Mouse (Mus musculus) embryo, embryonic 11.5 days (tissue): ENCODE measurements around the gene Gins3.
"Not testable (repeated sequence)": the region's sequence is repeated elsewhere in the genome, so short reads cannot be mapped to it uniquely, and the experiment has no call there.

Experiments used
- DNase-seq: peaks from one replicate; pipeline ENCODE4 v3.0.0-alpha.2; 2012; ENCODE audit warnings: low read depth, low spot score

The Gins3 gene

GRCm38 (mm10) chr8:95633262-95634062, at the start of gene Gins3:
Gene Gins3 (plus strand): TSS chr8:95633453.
- DNase-seq, result peak; percentile 85

- no peak for DNase-seq
Measured at GRCm38 (mm10) chr8:95587339-95587738, 45.9 kb upstream of the Gins3 start.

GRCm38 (mm10) chr8:95589282-95589681, 44.0 kb upstream of the Gins3 start:
- no peak for DNase-seq

GRCm38 (mm10) chr8:95590539-95590938, 42.7 kb upstream of the Gins3 start:
- DNase-seq, result no peak

- DNase-seq, result no peak
Measured at GRCm38 (mm10) chr8:95592131-95592780, 41.0 kb upstream of the Gins3 start.

GRCm38 (mm10) chr8:95593439-95594393, 39.5 kb upstream of the Gins3 start:
- DNase-seq, result no peak

- no peak for DNase-seq
Measured at GRCm38 (mm10) chr8:95595131-95595530, 38.1 kb upstream of the Gins3 start.

- DNase-seq, result no peak
Measured at GRCm38 (mm10) chr8:95596841-95597241, 36.4 kb upstream of the Gins3 start.

GRCm38 (mm10) chr8:95599861-95600260, 33.4 kb upstream of the Gins3 start:
- peak; percentile 59 for DNase-seq

GRCm38 (mm10) chr8:95601306-95601705, 31.9 kb upstream of the Gins3 start:
- no peak for DNase-seq

GRCm38 (mm10) chr8:95602168-95602567, 31.1 kb upstream of the Gins3 start:
- no peak for DNase-seq

- not testable (repeated sequence) for DNase-seq
Measured at GRCm38 (mm10) chr8:95606509-95606908, 26.7 kb upstream of the Gins3 start.

GRCm38 (mm10) chr8:95607210-95607609, 26.0 kb upstream of the Gins3 start:
- DNase-seq, result no peak

GRCm38 (mm10) chr8:95609406-95609805, 23.8 kb upstream of the Gins3 start:
- no peak for DNase-seq

- DNase-seq, result no peak
Measured at GRCm38 (mm10) chr8:95610749-95611148, 22.5 kb upstream of the Gins3 start.

- DNase-seq, result no peak
Measured at GRCm38 (mm10) chr8:95611769-95612168, 21.5 kb upstream of the Gins3 start.

- no peak for DNase-seq
Measured at GRCm38 (mm10) chr8:95616383-95616782, 16.9 kb upstream of the Gins3 start.

- DNase-seq, result no peak
Measured at GRCm38 (mm10) chr8:95620046-95620445, 13.2 kb upstream of the Gins3 start.

- no peak for DNase-seq
Measured at GRCm38 (mm10) chr8:95624833-95625232, 8.4 kb upstream of the Gins3 start.

GRCm38 (mm10) chr8:95632840-95633239, 413 bp upstream of the Gins3 start:
- DNase-seq, result no peak

GRCm38 (mm10) chr8:95634063-95634340, 749 bp downstream of the Gins3 start:
- DNase-seq, result no peak

GRCm38 (mm10) chr8:95644942-95645341, 11.7 kb downstream of the Gins3 start:
- DNase-seq, result no peak
